Mouse (Mus musculus): ENCODE results near the gene Mpo.

The Mpo gene

DNA sequence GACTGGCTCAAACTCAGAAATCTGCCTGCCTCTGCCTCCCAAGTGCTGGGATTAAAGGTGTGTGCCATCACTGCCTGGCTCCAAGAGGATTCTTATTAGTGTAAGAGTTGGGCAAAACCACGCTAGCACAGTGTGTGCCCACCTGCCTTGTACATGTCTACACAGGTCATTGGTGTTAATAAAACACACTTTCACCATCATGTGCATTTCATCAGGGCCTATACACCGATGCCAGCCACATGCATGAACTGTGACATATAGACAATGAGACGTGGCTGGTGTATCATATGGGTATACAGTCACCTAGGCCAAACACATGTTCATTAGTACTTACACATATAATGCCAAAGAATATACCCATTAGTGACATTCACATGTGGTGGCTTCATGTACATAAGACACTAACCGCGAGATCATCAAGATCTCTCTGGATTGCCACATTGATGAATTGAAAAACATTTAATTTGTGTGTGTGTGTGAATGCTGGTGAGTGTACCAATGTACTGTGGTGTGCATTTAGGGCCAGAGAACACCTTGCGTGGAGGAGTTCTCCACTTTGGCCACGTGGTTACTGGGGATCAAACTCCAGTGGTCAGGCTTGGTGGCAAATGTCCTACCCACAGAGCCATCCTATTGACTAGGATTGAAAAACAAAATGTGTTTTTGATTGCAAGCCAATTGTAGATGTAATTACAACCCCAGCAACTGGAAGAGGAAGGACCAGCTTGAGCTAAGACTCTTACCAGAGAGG, 35.0 kb upstream of the Mpo start:
- DNase-seq (ENCODE audit: low spot score) = no peak

DNA sequence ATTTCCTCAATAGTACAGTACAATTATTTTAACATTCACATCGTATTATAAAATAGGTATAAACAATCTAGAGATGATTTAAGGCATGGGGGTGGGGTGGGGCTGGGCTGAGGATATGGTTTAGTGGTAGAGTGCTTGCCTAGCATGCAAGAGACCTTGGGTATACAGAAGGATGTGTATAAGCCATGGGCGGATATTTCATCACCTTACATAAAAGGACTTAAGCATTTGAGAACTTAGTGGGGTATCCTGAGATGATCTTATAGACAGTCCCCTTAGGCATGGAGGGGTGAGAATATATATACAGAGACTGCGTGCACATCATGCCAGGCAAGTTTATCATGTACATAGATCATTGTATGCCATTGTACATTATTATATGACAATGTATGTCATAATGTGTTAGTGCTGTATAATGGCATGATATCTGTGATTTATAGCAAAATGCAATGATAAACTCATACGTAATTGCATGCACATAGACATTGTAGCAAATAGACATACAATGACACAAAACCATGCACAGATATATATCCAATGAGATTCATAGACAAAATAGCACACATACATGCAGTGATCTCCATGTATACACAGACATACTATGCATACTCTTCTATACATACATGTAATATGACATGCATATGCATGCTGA, 34.3 kb upstream of the Mpo start:
- no peak for DNase-seq (ENCODE audit: low spot score)

DNA sequence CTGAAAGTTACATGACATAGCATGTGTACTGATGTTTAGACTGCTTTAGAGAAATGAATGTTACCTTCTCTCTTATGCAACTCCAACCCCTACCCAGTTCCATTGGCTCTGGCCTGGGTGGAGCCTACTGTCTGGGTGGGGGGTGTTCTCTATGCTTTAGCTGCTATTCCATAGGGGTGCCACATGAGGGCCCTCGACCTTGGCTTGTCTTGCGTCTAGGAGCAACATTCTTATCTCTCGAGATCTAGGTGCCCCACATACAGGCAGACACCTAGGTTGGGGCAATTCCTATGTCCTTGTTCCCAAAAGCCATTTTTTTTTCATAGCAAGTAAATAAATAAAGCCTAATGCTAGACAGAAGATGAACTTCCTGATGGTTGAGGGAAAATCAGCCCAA, 33.8 kb upstream of the Mpo start:
- DNase-seq (ENCODE audit: low spot score) = no peak

DNA sequence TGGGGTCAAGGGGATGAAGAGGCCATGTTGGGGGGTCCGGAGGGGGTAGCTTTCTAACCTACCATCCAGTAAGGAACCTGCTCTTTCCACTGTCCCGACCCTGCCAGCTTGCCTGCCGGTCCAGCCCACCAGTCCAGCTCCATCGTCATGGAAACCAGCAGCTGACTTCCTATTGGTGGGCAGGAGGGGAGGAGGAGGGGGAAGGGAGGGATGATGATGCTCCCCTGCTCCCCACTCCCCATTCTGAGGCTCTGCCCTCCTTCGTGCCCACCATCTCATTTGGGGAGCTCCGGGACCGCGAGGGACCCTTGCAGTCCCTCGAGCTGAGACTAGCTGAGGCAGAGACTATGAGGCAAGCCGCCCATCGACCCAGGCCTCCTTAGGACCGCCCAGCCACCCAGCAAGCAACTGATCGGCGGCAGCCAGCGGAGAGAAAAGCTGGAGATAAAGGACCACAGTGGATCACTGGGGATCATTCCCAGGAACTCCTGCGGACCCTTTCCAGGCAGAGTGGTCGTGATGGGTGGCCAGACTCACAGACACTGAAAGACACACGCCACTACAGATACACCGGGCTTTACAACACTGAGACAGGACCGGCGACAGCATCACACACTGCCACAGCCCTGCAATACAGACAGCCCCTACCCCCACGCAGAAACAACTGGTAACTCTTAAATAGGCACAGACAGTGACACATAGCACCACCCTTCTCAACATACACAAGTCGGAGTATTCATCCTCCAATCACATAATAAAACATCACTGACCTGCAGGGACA, 32.9 kb upstream of the Mpo start, which contains the start of gene Tspoap1:
Gene Tspoap1, plus strand, starts transcription at position 241 of the 781 bp plus-strand sequence.
- no peak for DNase-seq (ENCODE audit: low spot score)

DNA sequence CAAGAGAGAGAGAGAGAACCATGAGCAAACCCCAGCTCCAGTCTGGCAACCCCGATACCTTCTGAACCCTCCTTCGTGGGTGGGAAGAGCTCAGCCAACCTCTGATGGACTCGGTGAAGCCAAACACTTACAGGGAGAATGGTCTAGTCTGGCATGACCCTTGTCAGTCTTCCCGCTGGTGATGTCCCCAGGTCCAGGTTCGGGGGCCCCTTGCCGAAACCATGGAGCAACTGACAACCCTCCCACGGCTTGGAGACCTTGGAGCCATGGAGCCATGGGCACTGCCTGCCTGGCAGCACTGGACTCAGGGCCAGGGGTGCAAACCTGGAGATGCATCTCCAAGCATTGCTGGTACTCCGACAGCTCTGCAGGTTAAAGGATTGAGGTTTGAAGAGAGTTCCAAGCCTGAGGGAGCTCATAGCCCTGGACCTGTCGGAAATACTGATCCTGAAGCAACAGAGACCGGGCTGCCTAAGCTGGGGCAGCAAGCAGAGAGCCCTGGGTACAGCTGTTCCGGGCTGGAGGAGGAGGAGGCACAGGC, 32.1 kb upstream of the Mpo start:
- no peak for DNase-seq (ENCODE audit: low spot score)

DNA sequence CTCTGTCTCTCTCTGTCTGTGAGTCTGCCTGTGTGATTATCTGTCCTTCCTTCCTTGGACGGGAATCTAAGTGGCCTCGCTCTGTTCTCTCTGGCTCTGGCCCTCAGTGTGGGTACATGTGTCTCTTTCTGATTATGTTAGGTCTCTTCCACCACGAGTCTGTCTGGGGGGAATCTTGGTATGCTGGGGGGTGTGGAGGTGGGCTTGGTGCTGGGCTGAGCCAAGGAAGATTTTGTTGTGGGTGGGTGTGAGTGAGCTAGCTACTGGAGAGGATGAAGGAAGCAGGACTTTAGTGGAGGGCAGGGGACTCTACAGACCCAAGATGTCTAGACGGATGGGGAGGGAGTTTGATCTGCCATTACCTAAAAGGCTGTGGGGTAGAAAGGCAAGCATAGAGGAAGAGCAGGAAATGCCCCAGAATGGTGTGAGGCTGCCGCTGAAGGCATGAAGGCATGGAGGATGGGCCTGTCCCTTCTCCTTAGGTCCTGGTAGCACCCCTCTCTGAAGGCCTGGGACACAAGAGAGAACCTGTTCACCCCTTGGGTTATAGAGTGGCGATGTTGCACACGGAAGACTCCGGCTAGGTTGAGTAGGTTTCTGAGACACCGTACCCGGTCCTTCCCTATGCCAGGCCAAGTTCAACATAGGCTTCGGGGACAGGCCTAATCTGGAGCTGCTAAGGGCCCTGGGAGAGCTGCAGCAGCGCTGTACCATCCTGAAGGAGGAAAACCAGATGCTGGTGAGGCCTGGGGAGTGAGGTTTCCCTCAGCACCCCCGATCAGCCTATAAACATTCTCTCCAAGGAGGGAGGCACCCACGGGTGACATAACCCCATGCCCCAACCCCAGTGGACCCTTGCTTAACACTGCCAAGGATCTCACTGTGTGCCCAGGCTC, 31.3 kb upstream of the Mpo start:
- DNase-seq (ENCODE audit: low spot score) = no peak

DNA sequence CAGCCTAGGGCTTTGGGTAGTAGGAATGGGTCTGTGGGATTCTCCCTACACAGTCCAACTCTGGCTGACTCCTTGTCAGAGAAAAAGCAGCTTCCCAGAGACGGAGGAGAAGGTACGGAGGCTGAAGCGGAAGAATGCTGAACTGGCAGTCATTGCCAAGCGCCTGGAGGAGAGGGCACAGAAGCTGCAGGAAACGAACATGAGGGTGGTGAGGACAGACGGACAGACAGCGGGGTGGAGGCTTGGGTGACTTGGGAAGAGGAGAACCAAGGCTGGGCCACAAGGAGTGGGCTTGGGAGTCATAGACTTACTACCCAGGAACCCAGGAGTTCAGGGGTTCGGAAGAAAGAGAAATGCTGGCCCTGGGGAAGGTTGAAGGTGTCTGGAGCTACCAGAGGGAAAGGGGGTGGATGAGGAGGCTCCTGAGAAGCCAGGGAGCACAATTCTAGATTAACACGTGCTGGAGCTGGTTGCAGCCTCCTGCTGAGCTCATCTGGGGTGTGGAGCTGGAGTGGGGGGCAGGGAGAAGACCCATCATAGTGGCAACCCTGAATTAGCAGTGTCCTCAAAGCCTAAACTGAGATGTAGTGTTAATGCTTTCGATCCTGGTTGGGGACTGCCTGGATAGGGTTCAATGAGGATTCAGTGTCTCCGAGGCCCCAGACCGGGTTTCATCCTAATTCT, 30.5 kb upstream of the Mpo start:
- DNase-seq (ENCODE audit: low spot score) = no peak

DNA sequence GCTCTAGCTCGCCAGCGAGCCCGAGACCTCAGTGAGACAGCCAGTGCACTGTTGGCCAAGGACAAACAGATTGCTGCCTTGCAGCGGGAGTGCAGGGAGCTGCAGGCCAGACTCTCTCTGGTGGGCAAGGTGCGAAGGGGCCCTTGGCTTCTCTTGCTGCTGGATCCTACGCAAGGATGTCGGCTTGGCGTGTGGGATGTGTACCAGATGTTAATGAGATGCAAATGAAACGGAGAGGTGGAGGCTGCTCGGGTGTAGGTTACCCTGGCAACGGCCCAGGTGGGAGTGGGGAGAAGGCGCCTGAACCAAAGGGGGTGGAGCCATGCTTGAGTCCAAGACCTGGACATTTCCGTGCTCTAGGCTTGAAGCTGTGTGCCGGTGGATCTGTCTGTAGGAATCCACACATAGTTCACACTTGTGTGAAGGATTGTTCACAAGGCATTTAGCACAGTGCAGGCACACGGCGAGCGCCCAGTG, 29.8 kb upstream of the Mpo start:
- DNase-seq (ENCODE audit: low spot score) = no peak

DNA sequence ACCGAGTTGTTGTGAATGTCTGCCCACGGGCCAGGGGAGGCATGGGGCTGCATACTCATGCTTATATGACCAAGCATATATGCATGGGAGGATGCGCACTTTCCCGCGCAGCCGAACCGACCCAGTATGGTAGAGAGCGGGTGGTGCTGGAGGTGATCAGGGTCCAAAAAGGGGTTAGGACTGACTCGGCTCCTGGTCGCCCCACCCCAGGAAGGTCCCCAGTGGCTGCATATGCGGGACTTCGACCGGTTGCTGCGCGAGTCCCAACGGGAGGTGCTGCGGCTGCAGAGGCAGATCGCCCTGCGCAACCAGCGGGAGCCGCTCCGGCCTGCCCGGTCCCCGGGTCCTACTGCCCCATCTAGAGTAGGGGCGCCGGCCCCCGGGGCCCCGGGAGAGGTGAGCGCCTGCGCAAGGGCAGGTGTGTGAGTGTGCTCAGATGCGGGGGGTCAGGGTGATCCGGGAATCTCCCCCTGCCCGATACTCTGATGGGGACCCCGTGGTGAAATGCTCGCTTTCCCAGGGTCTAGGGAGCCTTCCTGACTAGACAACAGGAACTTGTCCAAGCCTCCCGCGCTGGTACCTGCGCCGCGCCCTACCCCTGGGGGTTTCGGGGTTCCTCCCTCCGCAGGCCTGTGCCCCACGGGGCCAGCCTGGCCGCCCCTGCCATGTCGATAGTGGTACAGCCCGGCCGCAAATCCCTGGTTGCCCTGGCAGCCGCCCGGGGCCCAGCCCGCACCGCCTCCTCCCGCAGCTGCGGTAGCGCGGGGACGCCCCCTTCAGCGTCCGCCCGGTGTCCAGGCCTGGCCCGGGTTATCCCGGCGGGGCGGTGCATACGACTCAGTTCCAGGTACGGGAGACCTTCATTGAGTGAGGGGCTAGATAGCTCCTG, 29.1 kb upstream of the Mpo start:
- no peak for DNase-seq (ENCODE audit: low spot score)

DNA sequence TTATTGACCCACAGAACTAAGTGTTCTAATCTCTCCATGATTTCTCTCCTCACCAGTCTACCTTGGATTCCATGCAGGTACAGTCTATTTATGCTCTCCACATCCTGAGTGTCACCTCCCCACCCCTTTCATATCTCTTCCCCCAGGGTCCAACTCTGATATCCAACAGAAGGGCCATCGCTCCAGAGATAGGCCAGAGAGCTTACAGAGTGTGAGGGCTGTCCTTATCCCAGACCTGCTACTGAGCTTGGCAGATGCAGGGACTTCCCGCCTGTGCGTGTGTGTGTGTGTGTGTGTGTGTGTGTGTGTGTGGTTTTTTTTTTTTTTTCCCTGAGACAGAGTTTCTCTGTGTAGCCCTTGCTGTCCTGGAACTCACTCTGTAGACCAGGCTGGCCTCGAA, 24.6 kb upstream of the Mpo start:
- no peak for DNase-seq (ENCODE audit: low spot score)

DNA sequence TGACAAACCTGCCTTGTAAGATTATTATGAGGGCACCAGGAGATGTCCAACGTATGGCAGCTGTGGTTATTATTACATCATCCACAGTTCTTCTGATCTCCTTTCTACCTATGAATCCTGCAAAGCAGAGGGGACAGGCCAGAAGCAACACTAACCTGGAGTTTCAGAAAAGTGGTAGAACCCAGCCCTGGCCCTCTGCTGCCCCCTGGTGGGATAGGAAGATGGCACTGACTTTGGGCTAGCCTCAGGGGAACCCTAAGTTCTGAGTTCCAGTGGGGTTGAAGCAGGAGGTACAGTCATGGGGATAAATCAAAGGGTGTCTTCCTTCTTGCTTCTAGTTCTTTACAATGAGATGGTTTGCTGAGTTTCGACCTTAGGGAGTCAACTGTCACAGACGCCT, 22.4 kb upstream of the Mpo start:
- DNase-seq (ENCODE audit: low spot score) = peak; percentile 66

DNA sequence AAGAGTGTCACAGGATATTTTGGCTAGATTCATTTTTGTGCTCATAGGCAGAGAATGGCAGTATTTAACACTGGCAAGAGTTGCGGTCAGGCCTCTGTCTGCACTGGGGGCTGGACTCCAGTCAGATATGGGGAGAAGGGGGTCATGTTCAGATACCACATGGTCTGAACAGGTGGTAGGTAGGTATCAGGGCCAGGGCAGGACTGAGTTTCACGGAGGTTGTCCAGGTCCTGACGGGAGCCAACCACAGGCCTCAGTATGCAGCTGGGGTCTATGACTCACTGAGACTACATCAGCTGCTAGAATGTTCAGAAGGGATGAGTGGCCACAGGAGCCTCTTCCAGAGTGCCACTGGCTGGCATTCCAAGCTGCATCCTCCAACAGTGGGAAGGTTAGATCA, 21.0 kb upstream of the Mpo start:
- DNase-seq (ENCODE audit: low spot score) = no peak

DNA sequence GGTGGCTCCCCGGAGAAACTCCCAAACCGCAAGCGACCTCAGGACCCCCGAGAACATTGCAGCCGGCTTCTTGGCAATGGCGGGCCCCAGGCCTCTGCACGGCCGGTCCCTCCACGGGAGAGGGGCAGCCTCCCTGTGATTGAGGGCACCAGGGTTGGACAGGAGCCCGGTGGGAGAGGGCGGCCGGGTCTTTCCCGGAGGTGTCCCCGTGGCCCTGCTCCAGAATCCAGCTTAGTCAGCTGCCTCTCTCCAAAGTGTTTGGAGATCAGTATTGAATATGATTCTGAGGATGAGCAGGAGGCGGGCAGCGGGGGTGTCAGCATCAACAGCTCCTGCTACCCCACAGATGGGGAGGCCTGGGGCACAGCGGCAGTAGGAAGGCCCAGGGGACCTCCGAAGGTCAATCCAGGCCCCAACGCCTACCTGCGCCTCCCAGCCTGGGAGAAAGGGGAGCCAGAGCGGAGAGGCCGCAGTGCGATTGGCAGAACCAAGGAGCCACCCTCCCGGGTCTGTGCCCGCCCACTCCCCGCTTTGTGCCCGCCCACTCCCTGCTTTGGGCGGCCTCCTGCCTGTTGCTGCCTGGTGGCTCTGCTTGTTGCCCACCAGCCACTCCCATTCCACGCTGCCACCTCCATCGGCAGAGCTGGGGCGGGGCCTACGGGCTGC, 15.1 kb upstream of the Mpo start:
- peak; percentile 45 for DNase-seq (ENCODE audit: low spot score)

DNA sequence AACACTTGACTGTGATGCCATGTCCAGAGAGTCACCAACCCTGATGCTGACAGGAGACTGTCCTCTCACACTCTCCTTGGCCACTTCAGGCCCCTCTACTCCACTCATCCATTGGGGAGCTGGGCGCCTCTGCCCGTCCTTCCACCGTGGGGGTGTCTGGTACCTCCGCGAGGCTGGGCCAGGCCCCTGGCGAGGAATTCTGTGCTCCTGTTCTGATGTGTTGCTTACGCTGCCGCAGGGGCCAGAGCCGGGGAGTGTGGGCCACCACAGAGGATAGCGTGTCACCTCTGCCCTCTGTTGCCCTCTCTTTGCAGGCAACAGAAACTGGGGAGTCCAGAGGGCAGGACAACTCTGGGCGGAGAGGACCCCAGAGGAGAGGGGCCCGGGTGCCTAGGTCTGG, 14.5 kb upstream of the Mpo start:
- DNase-seq (ENCODE audit: low spot score) = no peak

DNA sequence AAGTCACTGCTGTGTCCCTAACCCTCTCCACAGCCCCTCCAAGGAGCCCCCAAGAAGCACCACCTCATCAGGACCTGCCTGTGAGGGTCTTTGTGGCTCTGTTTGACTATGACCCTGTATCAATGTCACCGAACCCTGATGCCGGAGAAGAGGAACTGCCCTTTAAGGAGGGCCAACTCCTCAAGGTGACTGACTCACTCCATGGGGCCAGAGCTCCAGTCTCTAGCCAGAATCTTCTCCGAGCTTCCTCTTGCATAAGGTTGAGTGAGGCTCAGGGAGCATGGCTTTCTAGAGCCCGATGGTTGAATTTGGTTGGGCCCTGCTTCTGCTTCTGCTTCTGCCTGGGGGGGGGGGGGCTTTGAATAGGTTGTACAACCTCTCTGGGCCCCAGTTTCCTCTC, 14.0 kb upstream of the Mpo start:
- no peak for DNase-seq (ENCODE audit: low spot score)

DNA sequence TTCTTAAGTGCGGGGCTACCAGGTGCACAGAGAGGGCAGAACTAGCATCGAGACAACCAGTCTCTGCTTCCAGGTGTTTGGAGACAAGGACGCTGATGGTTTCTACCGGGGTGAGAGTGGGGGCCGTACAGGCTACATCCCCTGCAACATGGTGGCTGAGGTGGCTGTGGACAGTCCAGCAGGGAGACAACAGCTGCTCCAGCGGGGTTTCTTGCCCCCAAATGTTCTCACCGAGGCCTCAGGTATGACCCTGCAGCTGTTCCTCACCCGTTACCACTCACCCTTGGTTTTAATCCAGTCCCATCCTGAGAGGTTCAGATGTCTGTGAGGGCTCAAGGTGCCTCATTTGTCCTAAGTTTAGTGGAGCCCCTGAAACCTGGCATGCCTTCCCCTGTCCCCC, 13.3 kb upstream of the Mpo start:
- DNase-seq (ENCODE audit: low spot score) = no peak

DNA sequence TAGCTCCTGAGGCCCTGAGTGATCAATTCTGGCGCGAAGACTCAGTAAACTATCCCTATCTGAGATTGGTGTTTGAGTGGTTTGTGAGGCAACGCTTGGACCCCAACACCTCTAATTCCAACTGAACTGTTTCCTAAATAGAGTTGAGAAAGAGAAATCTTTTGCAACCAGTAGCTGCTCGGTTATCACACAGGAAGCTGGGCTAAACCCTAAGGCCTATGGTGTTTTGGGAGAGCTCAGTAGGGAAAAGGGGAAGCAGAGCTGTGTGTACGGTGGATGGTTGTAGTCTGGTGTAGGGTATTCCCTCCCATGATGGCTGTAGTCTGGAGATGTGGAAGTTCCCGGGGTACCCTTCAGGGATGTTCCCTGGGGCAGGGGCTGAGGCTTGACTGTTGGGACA, 3.3 kb upstream of the Mpo start:
- no peak for DNase-seq (ENCODE audit: low spot score)

DNA sequence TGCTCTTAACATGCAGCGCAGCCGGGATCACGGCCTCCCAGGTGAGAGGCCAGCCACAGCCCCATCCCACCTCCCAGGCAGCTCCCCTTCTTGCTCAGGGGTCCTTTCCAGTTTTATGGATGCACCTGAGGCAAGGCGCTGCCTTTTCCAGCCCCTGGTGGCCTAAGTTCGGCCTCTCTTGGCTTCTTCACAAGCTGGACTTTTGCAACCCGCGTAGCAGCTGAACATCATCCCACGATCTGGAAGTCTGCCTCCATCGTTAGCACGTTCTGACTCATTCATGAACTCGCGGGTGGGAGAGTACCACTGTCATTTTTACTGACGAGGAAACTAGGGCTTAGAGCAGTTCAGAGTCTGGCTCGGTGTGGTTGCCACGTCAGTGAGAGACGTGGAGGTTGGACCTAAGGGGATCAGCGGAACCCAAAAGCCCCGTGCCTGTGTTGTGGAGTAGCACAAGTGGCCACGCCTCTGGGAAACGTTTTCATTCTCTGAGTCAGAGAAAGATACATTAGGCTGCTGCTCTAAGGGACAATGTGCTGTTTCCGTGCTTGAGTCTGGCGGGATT, 8.4 kb downstream of the Mpo start:
- no peak for DNase-seq (ENCODE audit: low spot score)

DNA sequence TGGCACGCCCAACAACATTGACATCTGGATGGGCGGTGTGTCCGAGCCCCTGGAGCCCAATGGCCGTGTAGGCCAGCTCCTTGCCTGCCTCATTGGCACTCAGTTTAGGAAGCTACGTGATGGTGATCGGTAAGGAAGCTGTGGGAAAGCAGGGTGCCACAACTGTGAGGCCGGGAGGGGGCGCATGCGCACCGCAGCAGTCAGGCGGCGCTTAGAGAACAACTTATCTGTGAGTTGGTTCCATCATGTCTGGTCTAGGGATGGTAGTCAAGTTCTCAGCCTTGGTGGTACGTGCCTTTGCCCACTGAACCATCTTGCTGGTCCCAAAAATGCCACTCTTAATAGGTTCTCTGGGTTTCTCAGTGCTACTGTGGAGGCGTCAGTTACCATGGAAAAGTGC, 9.2 kb downstream of the Mpo start:
- no peak for DNase-seq (ENCODE audit: low spot score)
